Mouse (Mus musculus): Measurements from ENCODE around the gene Dnajb2. TPM values are rescaled to one million over a fixed set of nuclear protein-coding genes. Genes with fewer than 3 reads are reported as not detected.
A peak's percentile ranks its signal among the peaks of the same experiment; 100 is the strongest.

The Dnajb2 gene
- polyA plus RNA-seq, 1 experiment from 2014 or later: 13.8 TPM

GRCm38 (mm10) chr1:75284911-75285310, 48.7 kb downstream of the Dnajb2 start:
- DNase-seq (ENCODE audit: low spot score) (no peak), ATAC-seq (replicated peaks; ENCODE audit: insufficient number of reproducible peaks, low FRiP score, low TSS enrichment, low read depth) (no peak)
- Histone ChIP-seq H3K9me3 (replicated peaks; ENCODE audit: control insufficient read depth, low read length) (no peaks in the 10 kb centered on the region), H3K9ac (replicated peaks; ENCODE audit: low read length) (no peak overlapping the region), H3K4me1 (ENCODE audit: control insufficient read depth, insufficient read depth, low read length) (no peaks in the 10 kb centered on the region), H3K4me3 (ENCODE audit: low read depth, low read length) (no peak overlapping the region), H3K4me2 (ENCODE audit: low read depth, low read length) (no peak overlapping the region), H3K27me3 (ENCODE audit: control insufficient read depth, insufficient read depth, low read length) (no peaks in the 10 kb centered on the region), H3K36me3 (replicated peaks; ENCODE audit: control insufficient read depth, insufficient read depth, low read depth, low read length) (no peaks in the 10 kb centered on the region), H3K27ac (replicated peaks; ENCODE audit: low read depth, low read length) (no peak overlapping the region)
- 87% methylated on average over 7 of the region's 7 CpGs for WGBS

- Histone ChIP-seq H3K4me2 (ENCODE audit: low read depth, low read length) (no peak overlapping the region), H3K4me3 (ENCODE audit: low read depth, low read length) (no peak overlapping the region), H3K27ac (replicated peaks; ENCODE audit: low read depth, low read length) (no peak overlapping the region), H3K27me3 (ENCODE audit: control insufficient read depth, insufficient read depth, low read length) (no peaks in the 10 kb centered on the region), H3K9me3 (replicated peaks; ENCODE audit: control insufficient read depth, low read length) (no peaks in the 10 kb centered on the region), H3K36me3 (replicated peaks; ENCODE audit: control insufficient read depth, insufficient read depth, low read depth, low read length) (no peaks in the 10 kb centered on the region), H3K4me1 (ENCODE audit: control insufficient read depth, insufficient read depth, low read length) (no peaks in the 10 kb centered on the region), H3K9ac (replicated peaks; ENCODE audit: low read length) (no peak overlapping the region)
- ATAC-seq (replicated peaks; ENCODE audit: insufficient number of reproducible peaks, low FRiP score, low TSS enrichment, low read depth): 0 out of 2 replicates have a peak, but pooled peaks have one; percentile 69
- WGBS: 7% methylated on average over 7 of the region's 7 CpGs
- DNase-seq (ENCODE audit: low spot score): peak; percentile 53
Observed at GRCm38 (mm10) chr1:75289376-75289775, 53.2 kb downstream of the Dnajb2 start.

GRCm38 (mm10) chr1:75289888-75290431, 53.8 kb downstream of the Dnajb2 start:
- 65% methylated on average over 8 of the region's 8 CpGs for WGBS
- Histone ChIP-seq H3K27me3 (ENCODE audit: control insufficient read depth, insufficient read depth, low read length) (no peaks in the 10 kb centered on the region), H3K27ac (replicated peaks; ENCODE audit: low read depth, low read length) (no peak overlapping the region), H3K9me3 (replicated peaks; ENCODE audit: control insufficient read depth, low read length) (no peaks in the 10 kb centered on the region), H3K4me3 (ENCODE audit: low read depth, low read length) (no peak overlapping the region), H3K36me3 (replicated peaks; ENCODE audit: control insufficient read depth, insufficient read depth, low read depth, low read length) (no peaks in the 10 kb centered on the region), H3K4me2 (ENCODE audit: low read depth, low read length) (no peak overlapping the region), H3K9ac (replicated peaks; ENCODE audit: low read length) (no peak overlapping the region), H3K4me1 (ENCODE audit: control insufficient read depth, insufficient read depth, low read length) (no peaks in the 10 kb centered on the region)
- ATAC-seq (replicated peaks; ENCODE audit: insufficient number of reproducible peaks, low FRiP score, low TSS enrichment, low read depth) (no peak), DNase-seq (ENCODE audit: low spot score) (no peak)

GRCm38 (mm10) chr1:75290582-75290981, 54.4 kb downstream of the Dnajb2 start:
- H3K4me2 ChIP-seq (ENCODE audit: low read depth, low read length): no peak overlapping the region
- DNase-seq (ENCODE audit: low spot score) (peak; percentile 55), ATAC-seq (replicated peaks; ENCODE audit: insufficient number of reproducible peaks, low FRiP score, low TSS enrichment, low read depth) (no peak)
- no peak overlapping the region for H3K9ac ChIP-seq (replicated peaks; ENCODE audit: low read length)
- H3K36me3 ChIP-seq (replicated peaks; ENCODE audit: control insufficient read depth, insufficient read depth, low read depth, low read length): no peaks in the 10 kb centered on the region
- no peak overlapping the region for H3K27ac ChIP-seq (replicated peaks; ENCODE audit: low read depth, low read length)
- no peaks in the 10 kb centered on the region for H3K27me3 ChIP-seq (ENCODE audit: control insufficient read depth, insufficient read depth, low read length)
- no peaks in the 10 kb centered on the region for H3K9me3 ChIP-seq (replicated peaks; ENCODE audit: control insufficient read depth, low read length)
- no peaks in the 10 kb centered on the region for H3K4me1 ChIP-seq (ENCODE audit: control insufficient read depth, insufficient read depth, low read length)
- no peak overlapping the region for H3K4me3 ChIP-seq (ENCODE audit: low read depth, low read length)

GRCm38 (mm10) chr1:75291321-75291720, 55.1 kb downstream of the Dnajb2 start:
- ATAC-seq (replicated peaks; ENCODE audit: insufficient number of reproducible peaks, low FRiP score, low TSS enrichment, low read depth): no peak
- no peak for DNase-seq (ENCODE audit: low spot score)

GRCm38 (mm10) chr1:75292476-75293330, 56.5 kb downstream of the Dnajb2 start:
- Histone ChIP-seq H3K27ac (replicated peaks; ENCODE audit: low read depth, low read length) (no peak overlapping the region; the same call in 1 of the 2 replicates), H3K9ac (replicated peaks; ENCODE audit: low read length) (no peak overlapping the region), H3K4me2 (ENCODE audit: low read depth, low read length) (no peak overlapping the region), H3K4me1 (ENCODE audit: control insufficient read depth, insufficient read depth, low read length) (no peaks in the 10 kb centered on the region), H3K27me3 (ENCODE audit: control insufficient read depth, insufficient read depth, low read length) (no peaks in the 10 kb centered on the region), H3K36me3 (replicated peaks; ENCODE audit: control insufficient read depth, insufficient read depth, low read depth, low read length) (no peaks in the 10 kb centered on the region), H3K4me3 (ENCODE audit: low read depth, low read length) (no peak overlapping the region), H3K9me3 (replicated peaks; ENCODE audit: control insufficient read depth, low read length) (no peaks in the 10 kb centered on the region)
- 51% methylated on average over 12 of the region's 12 CpGs for WGBS
- DNase-seq (ENCODE audit: low spot score) (peak; percentile 16), ATAC-seq (replicated peaks; ENCODE audit: insufficient number of reproducible peaks, low FRiP score, low TSS enrichment, low read depth) (no peak)

More at GRCm38 (mm10) chr1:75291321-75291720, 55.1 kb downstream of the Dnajb2 start:
- Histone ChIP-seq H3K9me3 (replicated peaks; ENCODE audit: control insufficient read depth, low read length) (no peaks in the 10 kb centered on the region), H3K27ac (replicated peaks; ENCODE audit: low read depth, low read length) (no peak overlapping the region), H3K36me3 (replicated peaks; ENCODE audit: control insufficient read depth, insufficient read depth, low read depth, low read length) (no peaks in the 10 kb centered on the region), H3K4me3 (ENCODE audit: low read depth, low read length) (no peak overlapping the region), H3K27me3 (ENCODE audit: control insufficient read depth, insufficient read depth, low read length) (no peaks in the 10 kb centered on the region), H3K9ac (replicated peaks; ENCODE audit: low read length) (no peak overlapping the region), H3K4me1 (ENCODE audit: control insufficient read depth, insufficient read depth, low read length) (no peaks in the 10 kb centered on the region), H3K4me2 (ENCODE audit: low read depth, low read length) (no peak overlapping the region)
- WGBS: 91% methylated on average over 8 of the region's 8 CpGs

- H3K9me3 ChIP-seq (replicated peaks; ENCODE audit: control insufficient read depth, low read length): no peaks in the 10 kb centered on the region
- 78% methylated on average over 5 of the region's 5 CpGs for WGBS
Observed at GRCm38 (mm10) chr1:75293331-75293701, 57.1 kb downstream of the Dnajb2 start.

GRCm38 (mm10) chr1:75294294-75294693, 58.1 kb downstream of the Dnajb2 start:
- 76% methylated on average over 5 of the region's 5 CpGs for WGBS
- no peak for ATAC-seq (replicated peaks; ENCODE audit: insufficient number of reproducible peaks, low FRiP score, low TSS enrichment, low read depth)
- no peaks in the 10 kb centered on the region for H3K4me1 ChIP-seq (ENCODE audit: control insufficient read depth, insufficient read depth, low read length)

More at GRCm38 (mm10) chr1:75293331-75293701, 57.1 kb downstream of the Dnajb2 start:
- DNase-seq (ENCODE audit: low spot score): no peak
- Histone ChIP-seq H3K4me2 (ENCODE audit: low read depth, low read length) (no peak overlapping the region), H3K4me3 (ENCODE audit: low read depth, low read length) (no peak overlapping the region), H3K27me3 (ENCODE audit: control insufficient read depth, insufficient read depth, low read length) (no peaks in the 10 kb centered on the region), H3K36me3 (replicated peaks; ENCODE audit: control insufficient read depth, insufficient read depth, low read depth, low read length) (no peaks in the 10 kb centered on the region), H3K27ac (replicated peaks; ENCODE audit: low read depth, low read length) (no peak overlapping the region), H3K9ac (replicated peaks; ENCODE audit: low read length) (no peak overlapping the region), H3K4me1 (ENCODE audit: control insufficient read depth, insufficient read depth, low read length) (no peaks in the 10 kb centered on the region)
- no peak for ATAC-seq (replicated peaks; ENCODE audit: insufficient number of reproducible peaks, low FRiP score, low TSS enrichment, low read depth)

More at GRCm38 (mm10) chr1:75294294-75294693, 58.1 kb downstream of the Dnajb2 start:
- DNase-seq (ENCODE audit: low spot score): no peak
- H3K27me3 ChIP-seq (ENCODE audit: control insufficient read depth, insufficient read depth, low read length): no peaks in the 10 kb centered on the region
- no peak overlapping the region for H3K9ac ChIP-seq (replicated peaks; ENCODE audit: low read length)
- H3K4me2 ChIP-seq (ENCODE audit: low read depth, low read length): no peak overlapping the region
- H3K9me3 ChIP-seq (replicated peaks; ENCODE audit: control insufficient read depth, low read length): no peaks in the 10 kb centered on the region
- no peak overlapping the region for H3K27ac ChIP-seq (replicated peaks; ENCODE audit: low read depth, low read length)
- H3K36me3 ChIP-seq (replicated peaks; ENCODE audit: control insufficient read depth, insufficient read depth, low read depth, low read length): no peaks in the 10 kb centered on the region
- H3K4me3 ChIP-seq (ENCODE audit: low read depth, low read length): no peak overlapping the region
